Mouse (Mus musculus) kidney, postnatal 14 days (tissue): Measurements from ENCODE around the gene Ppp1r9b.
"Not testable (repeated sequence)": the region's sequence is repeated elsewhere in the genome, so short reads cannot be mapped to it uniquely, and the experiment has no call there.

ENCODE experiments used
- DNase-seq: peaks from one replicate; pipeline ENCODE4 v3.0.0; 2022; ENCODE audit warnings: mixed read lengths

Gene Ppp1r9b

DNA sequence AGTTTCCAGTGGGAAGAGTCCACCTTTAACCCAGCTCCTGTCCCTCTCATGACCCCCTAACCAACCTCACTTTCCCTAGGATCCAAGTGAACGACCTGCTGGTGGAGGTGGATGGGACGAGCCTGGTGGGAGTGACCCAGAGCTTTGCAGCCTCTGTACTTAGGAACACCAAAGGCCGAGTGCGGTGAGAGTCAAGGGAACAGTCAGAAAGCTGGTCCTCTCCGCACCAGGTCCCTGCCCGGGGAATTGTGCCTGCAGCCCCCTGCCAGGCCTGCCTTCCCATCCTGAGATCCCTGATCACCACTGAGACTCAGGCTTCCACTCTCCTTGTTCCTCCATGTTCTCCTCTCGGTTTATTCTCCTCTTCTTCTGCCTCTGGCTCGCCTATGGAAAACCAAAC is 9.3 kb downstream of the Ppp1r9b start:
- DNase-seq: no peak

DNA sequence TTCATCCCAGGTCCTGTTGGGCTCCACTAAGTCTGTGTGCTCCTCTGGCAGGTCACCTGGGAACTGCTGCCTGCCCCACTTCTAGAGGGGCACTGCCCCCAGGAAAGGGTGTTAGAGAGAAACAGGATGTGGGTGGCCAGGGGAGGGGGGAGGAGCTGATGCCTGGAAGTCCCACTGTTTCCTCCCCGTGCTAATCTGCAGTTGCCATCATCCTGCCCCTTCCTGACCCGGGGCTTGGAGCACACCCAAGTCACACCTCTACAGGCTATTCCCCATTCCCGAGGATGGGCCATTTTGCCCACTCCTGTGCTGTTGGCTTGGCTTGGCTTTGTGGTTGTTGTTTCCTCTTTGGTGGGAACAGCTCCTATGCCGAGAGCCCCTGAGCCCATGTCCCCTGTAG is 9.7 kb downstream of the Ppp1r9b start:
- peak; percentile 77 for DNase-seq

DNA sequence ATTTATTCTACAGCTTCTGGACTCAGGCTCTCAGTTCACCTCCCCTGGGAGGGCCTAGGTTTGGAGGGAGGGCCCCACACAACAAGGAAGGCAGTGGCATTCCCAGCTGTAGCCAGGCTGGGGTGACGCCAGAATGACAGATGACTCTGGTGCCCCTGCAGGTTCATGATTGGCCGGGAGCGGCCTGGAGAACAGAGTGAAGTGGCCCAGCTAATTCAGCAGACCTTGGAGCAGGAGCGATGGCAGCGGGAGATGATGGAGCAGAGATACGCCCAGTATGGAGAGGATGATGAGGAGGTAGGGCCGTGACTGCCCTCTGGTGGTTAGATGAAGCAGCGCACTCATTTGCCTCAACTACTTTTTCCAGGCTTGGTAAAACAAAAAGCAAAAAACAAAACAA is 10.2 kb downstream of the Ppp1r9b start:
- peak; percentile 81 for DNase-seq

DNA sequence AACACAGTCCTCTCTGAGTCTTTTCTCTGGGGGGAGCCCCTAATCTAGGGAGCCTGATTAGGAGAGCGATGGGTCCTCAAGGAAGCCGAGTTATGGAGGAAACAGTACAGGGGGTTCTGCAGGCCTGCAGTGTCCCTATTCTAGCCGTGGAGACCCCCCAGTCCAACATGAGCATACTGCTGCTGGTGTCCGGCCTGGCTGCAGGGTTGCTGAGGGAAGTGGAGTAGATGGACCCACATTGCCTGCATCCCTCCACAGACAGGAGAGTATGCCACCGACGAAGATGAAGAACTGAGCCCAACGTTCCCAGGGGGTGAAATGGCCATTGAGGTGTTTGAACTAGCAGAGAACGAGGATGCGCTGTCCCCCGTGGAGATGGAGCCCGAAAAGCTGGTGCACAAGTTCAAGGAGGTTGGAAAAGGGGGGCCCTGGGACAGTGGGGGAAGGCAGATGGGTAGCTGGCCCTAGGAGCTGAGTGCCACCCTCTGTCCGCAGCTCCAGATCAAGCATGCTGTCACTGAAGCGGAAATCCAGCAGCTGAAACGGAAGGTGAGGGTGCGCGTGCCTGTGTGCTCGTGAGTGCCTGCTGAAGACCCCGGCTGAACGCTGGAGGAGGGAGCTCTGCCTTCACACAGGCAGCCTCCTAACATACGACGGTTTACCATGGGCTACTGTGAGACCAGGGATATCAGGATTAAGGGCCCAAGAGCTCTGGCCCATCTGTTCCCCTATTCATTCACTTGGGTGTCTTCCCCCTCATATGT is 10.9 kb downstream of the Ppp1r9b start:
- no peak for DNase-seq

DNA sequence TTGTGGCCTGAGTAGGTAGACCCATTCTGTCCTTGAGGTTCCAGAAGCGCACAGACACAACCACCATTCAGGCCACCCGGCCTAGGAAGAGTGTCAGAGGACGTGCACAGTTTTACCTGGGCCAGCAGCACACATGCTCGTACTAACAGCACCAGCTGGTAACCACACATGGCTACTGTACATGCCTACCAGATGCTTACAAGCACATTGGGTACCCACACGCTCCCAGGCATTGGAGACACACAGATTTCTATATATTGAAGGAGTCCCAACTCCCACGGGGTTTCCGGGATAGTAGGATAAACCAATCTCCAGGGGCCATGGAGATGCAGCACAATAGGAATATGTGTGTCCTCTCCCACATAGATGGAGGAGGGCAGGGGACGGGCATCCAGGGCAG is 11.9 kb downstream of the Ppp1r9b start:
- no peak for DNase-seq

DNA sequence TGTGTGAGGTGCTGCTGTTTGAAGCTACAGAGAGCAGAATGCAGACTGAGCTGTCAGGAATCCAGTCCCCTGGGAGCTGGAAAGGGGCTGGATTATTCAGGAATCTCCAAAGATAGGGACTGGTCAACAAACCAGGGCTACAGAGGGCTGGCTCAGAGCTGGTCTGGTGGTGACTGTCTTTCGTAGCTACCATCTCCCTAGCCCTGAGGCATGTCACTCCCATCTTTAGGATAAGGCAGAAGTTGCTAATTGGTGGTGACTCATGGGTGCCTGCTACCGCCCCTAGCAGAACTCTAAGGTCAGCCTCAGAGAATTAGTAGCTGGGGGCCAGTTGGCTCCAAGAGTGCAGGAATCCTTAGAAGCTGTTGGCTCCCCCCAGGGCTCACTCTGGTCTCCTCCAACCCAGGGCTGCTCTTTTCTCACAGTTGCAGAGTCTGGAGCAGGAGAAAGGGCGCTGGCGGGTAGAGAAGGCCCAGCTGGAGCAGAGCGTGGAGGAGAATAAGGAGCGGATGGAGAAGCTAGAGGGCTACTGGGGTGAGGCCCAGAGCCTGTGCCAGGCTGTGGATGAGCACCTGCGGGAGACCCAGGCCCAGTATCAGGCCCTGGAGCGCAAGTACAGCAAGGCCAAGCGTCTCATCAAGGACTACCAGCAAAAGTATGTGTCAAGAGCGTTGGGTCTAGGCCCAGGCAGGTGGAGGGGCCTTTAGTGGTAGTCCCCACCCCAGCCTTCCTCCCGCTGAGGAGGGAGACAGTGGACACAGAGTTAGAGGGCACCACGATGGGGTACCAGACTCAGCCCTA is 13.5 kb downstream of the Ppp1r9b start:
- DNase-seq: peak; percentile 43

DNA sequence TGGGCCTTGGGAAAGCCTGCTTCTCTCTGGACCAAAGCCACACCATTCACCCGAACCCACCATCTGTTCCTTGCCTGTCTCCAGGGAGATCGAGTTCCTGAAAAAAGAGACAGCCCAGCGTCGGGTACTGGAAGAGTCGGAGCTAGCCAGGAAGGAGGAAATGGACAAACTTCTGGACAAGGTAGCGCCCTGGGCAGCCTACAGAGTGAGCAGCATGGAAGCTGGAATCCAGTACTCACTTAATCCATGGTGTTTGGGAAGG is 14.0 kb downstream of the Ppp1r9b start:
- no peak for DNase-seq

DNA sequence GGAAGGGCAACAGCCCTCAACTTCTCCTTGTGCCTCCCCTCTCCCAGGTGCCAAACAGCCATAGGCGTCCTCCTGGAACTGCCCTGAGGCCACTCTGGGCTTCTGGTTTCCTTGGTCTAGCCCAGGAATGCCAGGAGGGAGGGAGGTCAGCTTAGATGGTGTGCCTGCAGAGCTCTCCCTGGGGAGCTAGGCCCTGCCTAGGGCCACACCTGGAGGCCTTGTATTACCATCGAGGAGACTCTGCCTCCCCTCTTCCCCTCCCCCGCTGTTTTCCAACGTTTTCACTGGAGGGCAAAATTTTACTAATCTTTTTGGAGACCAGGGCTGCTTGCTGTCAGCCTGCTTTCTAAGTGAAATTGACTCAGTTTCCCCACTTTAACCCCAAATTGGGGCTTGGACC is 15.2 kb downstream of the Ppp1r9b start:
- no peak for DNase-seq

DNA sequence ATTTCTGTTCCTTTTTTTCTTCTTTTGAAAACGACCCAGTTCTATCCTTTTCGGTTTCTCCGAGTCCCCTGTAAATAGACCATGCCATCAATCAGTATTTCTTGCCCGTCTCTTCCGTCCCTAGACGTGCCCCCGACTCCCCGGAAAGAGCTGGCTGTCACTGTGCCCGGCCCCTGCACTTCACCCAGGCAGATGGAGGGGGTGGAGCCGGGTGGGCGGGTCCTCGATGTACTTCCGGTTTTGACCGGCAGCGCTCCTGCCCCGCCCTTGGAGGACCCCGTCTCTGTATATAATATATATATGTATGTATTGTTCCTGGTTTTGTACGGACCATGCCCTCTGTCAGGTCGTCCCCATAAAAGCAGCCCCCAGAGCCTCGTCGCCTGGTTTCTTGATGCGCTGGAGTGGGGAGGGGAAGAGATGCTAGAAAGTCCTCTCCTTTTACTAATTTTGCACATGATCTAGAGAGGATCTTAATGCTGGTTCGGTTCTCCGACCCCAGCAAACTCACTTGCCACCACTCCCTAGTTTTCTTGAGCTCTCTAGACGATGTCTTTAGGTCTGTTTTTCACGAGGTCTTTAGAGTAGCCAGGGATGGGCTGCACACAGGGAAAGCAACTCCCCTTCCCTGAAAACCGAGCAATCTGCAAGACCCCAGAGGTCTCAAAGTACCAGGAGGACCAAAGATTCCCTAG is 15.8 kb downstream of the Ppp1r9b start:
- DNase-seq: peak; percentile 88

DNA sequence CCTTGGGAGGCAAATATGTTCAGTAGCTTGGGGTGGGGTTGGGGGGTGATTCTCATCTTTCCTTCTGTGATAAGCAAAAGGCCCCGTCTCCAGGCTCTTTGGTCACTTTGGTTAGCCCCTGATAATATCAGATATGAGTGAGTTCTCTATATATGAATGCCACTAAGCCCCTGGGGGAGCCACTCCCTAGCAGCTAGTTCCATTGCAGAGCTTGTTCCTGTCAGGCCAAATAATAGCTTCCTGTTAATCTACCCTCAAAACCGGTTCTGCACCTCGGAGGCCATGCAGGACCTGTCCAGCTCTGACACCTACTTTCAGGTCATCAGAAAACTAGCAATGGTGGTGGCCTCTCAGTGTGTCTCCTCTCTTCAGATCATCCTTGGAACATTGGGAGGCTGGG is 16.6 kb downstream of the Ppp1r9b start:
- DNase-seq: no peak

DNA sequence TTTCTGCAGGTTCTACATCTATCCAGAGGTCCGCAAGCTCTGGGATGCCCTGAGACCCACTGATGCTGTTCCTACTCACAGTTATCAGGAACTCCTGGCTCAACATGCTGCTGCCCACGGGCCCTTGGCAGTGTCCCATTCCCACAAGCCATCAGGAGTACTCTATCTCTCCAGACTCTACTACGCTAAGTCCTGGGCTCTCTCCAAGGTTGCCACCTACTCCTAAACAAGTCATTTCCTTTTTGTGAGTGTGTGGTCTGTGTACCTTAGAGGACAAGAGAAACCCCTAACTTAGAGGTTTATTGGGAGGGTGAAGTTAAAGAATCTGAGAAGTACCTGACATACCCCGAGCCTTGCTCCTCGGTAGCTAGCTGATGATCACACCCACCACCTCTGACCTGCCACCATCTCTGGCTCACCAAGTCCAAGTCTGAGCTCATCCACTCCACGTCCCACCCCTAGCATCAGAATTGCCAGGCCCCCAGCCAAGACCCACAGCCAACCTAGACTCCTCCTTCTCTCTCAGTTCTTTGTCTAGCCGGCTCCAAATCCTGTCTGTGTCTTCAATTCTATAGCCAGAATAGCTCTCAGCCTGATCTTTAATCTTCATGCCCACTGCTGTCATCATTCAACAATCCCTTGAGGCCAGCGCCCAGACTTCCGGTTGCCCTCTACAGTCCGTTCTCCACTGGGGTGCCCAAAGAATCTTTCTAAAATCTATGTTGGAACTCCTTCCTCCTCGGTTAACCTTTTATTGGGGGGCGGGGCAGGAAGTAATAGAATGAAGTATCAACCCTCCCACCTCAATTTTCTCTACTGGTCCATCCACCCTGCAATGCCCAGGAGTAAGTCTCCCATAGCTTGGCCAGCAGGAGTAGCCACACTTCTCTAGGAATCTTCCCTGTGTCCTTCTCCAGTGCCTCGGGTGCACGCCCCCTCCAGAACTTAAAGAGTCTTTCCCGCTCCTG is 18.1 kb downstream of the Ppp1r9b start:
- DNase-seq: no peak

DNA sequence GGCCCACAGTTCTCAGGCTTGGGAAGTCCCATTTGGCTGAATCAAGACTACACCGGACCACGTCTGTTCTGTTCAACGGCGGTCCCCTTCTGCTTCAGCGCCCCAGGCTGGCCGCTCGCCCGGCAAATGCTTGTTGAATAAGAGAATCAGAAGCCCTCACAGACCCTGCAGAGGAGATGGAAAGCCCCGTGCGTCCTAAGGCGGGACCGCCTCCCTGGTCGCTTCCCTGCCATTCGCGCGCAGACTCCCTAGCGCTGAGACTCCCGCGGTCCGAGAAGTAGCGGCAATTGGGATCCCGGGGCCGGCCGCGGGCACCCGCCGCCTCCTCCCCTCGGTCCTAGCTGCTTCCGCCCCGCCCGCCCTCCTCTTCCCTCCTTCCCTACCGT is 18.8 kb downstream of the Ppp1r9b start, which contains the start of gene Samd14:
Gene Samd14, plus strand, starts transcription at position 251 of the 386 bp plus-strand sequence.
- peak; percentile 78 for DNase-seq

DNA sequence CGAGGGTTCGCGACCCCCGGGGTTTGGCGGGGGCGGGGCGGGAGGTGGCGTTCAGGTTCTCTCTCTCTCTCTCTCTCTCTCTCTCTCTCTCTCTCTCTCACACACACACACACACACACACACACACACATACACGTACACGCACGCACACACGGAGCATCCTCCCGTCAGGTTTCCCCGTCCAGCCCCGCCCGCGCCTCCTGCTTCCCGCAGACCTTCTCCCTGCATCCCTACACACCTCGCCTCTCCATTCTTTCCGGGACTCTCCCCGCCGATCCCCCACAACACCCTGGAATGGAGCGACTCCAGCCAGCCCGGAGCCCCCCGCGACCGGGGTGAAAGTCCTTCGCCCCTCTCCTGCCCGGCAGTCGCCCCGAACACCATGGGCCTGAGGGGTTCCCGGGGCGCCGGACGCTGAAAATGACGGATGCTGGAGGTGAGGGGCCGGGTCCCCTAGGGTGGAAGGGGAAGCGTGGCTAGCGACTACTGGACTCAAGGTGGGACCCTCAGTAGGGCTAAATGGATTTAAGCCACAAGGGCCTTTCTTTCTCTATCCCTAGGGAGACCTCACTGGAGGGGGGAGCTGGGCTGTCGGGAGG is 19.4 kb downstream of the Ppp1r9b start:
- DNase-seq: no peak

DNA sequence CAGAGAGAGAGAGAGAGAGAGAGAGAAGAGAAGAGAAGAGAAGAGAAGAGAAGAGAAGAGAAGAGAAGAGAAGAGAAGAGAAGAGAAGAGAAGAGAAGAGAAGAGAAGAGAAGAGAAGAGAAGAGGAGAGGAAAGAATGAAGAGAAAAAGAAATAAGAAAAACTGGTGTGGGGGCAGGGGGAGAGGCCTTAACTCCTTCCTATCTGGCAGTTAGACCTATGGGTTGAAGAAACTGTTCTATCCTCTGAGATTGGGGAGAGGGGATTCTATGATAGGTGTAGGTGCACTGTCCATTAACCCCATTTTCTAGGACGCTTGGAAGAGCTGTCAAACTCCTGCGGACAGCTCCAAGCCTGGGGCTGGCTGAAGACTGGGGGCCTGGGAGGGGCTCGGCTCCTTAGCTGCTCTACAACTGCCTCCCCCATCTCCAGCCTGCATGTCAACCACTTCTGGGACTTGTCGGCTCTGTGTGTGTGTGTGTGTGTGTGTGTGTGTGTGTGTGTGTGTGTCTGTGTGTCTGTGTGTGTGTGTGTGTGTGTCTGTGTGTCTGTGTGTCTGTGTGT is 20.1 kb downstream of the Ppp1r9b start:
- DNase-seq: not testable (repeated sequence)

DNA sequence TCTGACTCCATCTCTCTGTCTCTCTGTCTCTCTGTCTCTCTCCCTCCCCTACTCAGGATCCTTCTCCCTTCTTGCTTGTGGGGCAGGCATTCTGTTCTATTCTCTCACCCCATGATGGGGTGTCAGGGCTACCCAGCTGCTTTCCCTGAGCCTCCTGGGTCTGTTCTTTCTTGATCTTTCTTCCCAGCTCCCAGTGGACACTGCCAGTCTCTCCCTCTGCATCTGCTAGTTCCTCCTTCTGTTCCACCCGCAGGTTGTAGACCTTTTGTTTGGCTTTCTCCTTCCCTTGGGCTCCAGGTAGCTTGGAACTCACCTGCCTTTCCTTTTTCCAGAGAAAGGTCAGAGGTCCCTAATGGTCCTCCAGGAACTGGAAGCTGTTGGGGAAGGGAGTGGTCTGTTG is 20.6 kb downstream of the Ppp1r9b start:
- DNase-seq: no peak

DNA sequence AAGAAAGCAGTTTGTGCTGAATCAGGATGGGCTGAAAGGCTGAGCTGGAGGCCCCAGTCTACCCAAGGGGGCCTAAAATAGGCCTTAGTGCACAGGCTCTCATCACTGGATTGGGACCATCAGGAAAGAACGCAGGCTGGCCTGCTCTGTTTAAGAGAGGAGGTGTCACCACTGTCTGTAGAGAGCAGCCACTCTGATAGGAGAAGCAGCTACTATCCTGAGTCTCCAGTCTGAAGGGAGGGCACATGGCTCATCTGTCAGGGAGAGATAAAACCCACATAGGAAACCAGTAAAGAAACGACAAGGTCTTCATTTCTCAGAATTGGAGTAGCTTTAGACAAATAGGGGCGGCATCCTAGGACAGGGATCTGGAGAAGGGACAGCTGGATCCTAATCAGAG is 21.2 kb downstream of the Ppp1r9b start:
- DNase-seq: no peak

DNA sequence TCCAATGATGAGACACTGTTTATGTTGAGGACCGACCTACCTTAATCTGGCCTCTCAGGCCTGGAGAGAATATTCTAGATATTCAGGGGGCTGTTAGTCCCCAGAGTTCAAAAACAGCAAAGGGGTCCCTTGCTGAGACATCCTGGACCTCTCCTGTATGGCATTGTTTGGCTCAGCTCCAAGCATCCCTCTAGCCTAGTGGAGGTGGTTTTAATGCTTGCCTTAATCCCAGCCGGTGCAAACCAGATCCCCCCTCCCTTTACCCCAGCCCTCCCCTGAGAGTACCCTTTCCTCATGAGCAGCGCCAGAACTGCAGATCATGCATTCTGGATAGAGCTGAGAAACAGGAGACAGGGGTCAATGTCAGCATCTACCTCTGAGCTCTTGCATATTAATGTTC is 21.7 kb downstream of the Ppp1r9b start:
- no peak for DNase-seq

DNA sequence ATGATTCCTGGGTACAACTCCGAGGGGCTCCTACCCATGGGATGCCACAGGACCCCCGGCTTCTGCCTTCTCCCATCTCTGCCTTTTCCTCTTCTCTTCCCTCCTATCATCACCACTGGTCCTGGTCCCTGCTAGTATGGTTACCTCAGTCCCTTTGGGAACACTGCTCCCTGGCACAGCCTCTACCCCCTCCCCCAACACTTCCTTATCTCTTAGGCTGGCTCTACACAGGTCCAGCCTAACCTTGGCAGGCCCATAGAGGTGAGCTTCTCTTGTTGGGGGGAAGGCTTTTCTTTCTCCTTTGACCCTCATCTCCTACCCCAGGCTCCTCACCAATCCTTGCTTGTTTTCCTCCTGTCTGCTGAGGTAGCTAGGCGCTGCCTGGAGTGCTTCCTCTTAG is 24.6 kb downstream of the Ppp1r9b start:
- DNase-seq: no peak

DNA sequence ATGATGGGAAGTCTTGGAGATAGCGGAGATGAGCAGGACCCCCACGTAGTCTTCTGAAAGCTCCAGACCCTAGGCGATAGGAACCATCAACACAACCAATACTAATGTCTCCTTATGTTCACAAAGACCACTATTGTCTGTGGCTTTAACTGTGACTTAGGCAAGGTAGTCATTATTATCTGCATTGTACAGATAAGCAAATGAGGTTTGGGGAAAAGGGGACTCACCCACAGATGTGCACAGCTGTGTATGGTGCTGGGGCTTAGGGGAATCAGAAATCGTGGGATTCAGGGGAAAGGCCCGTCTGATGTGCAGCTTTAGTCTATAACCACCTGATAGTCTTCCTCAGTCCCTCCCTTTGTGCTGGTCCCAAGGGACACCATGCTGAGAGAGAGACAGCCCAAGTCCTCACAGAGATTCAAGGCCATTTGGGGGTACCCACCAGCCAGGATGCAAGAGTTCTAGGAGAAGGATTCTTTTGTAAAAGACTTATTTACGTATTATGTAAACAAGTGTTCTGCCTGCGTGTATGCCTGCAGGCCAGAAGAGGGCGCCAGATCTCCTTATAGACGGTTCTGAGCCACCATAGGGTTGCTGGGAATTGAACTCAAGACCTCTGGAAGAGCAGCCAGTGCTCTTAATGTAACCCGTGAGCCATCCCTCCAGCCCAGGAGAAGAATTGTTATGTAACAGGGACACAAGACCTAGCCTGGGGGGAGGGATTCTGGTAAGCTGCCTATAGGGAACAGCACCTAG is 31.6 kb downstream of the Ppp1r9b start:
- no peak for DNase-seq

DNA sequence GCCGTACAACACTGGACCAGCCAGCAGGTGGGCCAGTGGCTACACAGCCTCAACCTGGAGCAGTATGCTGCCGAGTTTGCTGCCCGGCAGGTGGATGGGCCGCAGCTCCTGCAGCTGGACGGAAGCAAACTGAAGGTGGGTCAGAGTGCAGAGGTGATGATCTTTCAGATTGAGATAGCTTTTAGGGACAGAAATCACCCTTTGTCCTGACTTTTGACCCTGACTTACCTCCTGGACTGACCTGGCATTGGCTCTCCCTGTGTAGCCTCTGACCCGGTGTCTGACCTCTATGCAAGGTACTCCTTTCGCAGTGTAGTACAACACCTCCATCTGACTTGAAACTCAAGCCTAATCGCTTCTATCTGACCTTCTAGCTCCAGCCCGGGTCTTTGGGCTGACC is 32.6 kb downstream of the Ppp1r9b start:
- no peak for DNase-seq
